Mouse (Mus musculus) lung, adult 18-20 months (tissue): Measurements from ENCODE around the gene Mrps18b.
A peak's percentile ranks its signal among the peaks of the same experiment; 100 is the strongest.
"Not testable (repeated sequence)": the region's sequence is repeated elsewhere in the genome, so short reads cannot be mapped to it uniquely, and the experiment has no call there.

ENCODE experiments used
- DNase-seq, 2 experiments: peaks; one replicate each; pipeline ENCODE4 v3.0.0; 2022; ENCODE audit warnings: mixed read lengths in 2 of 2

Mrps18b gene

GRCm38 (mm10) chr17:35916297-35917142 is at the start of gene Mrps18b, which contains the start of gene Ppp1r10:
Mrps18b (minus strand) TSS chr17:35916389.
Ppp1r10 (plus strand) TSS chr17:35916434.
- peak; percentile 100 for DNase-seq

DNA sequence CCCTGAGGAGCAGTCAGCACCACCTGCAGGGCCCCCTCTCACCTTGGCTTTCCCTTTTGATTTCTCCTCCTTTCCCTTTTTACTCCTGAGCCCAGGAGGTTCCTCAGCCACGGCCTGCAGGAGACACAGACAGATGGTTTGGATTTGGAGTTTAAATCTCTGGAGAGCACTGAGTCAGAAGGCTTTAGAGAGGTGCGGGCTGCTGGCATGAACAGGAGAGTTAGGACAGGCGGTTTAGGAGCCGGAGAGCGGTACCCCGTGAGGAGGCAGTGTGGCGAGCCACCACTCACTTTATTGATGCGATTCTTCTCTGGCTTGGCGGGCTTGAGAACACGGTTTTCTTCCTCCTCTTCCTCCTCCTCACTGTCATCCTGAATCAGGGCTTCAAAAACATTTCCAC is 47.1 kb upstream of the Mrps18b start:
- no peak for DNase-seq

DNA sequence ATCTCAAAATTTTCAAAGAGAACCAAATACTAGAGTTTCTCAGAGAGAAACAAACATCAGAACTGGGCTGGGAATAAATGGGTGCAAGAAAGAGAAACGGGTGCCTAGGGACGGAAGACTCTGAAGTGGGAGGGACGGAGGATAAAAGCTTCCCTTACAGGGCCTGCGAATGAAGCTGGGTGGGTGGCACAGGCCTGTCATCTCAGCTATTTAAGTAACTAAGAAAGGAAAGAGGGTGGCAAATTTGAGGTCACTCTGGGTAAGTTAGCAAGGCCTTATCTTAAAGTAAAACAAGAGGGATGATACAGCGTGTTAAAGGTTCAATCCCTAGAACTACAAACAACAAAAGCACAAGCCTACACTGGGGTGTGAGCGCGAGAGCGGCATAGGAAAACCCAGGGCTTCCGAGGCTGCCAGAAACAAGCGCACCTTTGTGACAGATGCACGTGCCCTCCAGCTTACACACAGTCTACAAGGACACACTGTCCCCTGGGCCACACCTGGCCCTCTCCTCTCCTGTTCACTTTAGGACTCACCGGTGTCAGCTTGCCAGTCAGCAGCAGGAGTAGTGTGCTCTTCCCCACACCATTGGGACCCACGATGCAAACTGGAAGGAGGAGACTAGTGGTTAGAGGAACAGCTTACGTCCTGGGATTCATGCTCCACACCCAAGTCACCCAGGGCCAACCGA is 42.5 kb upstream of the Mrps18b start:
- no peak for DNase-seq

DNA sequence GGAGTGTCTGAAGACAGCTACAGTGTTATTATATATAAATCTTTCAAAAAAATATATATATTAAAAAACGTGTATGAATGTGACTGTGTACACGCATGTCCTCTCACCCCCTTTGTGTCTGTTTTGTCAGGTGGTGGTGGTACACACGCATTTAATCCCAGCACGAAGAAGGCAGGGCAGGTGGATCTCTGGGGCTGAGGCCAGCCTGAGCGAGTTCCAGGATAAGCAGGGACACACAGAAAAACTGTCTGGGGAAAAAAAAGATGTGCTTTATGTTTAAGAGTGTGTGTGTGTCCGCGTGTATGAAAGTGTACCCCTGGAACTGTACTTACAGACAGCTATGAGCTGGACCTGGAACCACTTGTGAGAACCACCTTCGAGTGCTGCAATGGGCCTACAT is 38.5 kb upstream of the Mrps18b start:
- DNase-seq = no peak

GRCm38 (mm10) chr17:35952559-35952958 is 36.4 kb upstream of the Mrps18b start:
- DNase-seq = not testable (repeated sequence)

DNA sequence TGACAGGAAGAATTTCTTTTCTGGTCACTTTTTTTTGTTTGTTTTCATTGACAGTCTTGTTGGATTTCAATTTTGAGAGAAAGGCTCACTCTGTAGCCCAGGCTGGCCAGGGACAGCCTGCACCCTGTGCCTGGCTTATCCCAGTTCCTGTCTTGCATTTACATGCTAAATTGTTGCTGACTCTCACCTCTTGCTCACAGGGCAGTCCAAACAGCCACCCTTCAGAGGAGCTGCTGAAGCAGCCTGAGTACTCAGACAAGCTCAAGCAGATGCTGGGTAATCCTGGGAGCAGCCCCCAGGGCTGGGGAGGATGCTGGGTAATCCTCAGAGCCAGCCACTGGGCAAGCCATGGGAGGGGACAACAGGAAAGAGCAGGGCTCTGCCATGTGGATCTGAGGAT is 34.8 kb upstream of the Mrps18b start:
- not testable (repeated sequence) for DNase-seq

- DNase-seq = no peak
These were observed 23.8 kb upstream of the Mrps18b start for GRCm38 (mm10) chr17:35939941-35940340.

GRCm38 (mm10) chr17:35939108-35939507 is 22.9 kb upstream of the Mrps18b start:
- DNase-seq = no peak

GRCm38 (mm10) chr17:35937700-35938348 is 21.6 kb upstream of the Mrps18b start:
- DNase-seq = peak; percentile 46 to 53

GRCm38 (mm10) chr17:35935763-35936162 is 19.6 kb upstream of the Mrps18b start:
- DNase-seq = not testable (repeated sequence)

GRCm38 (mm10) chr17:35932608-35933007 is 16.4 kb upstream of the Mrps18b start:
- DNase-seq = no peak

GRCm38 (mm10) chr17:35930627-35931026 is 14.4 kb upstream of the Mrps18b start:
- no peak for DNase-seq

DNA sequence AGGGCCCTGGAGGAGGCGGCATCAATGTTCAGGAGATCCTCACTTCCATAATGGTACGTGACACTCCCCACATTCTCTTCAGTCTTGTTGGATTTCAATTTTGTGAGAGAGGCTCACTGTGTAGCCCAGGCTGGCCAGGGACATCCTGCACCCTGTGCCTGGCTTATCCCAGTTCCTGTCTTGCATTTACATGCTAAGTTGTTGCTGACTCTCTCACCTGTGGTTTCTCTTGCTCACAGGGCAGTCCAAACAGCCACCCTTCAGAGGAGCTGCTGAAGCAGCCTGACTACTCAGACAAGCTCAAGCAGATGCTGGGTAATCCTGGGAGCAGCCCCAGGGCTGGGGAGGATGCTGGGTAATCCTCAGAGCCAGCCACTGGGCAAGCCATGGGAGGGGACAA is 13.3 kb upstream of the Mrps18b start:
- DNase-seq = no peak

DNA sequence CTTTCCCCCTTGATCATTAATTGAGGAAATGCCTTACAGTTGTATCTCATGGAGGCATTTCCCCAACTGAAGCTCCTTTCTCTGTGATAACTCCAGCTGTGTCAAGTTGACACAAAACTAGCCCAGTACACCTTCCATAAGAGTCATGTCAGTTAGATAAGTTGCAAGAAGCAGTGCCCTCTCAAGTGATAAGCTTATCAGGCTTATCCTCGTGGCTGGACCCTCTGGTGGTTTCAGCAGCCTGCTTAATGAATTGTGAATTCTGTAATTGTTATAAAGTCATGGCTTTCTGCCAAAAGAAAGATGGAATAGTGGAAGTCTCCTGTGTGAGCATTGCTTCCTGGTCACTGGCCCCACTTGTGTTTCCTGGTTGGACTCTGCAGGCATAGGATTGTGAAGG is 11.3 kb upstream of the Mrps18b start:
- DNase-seq = no peak

GRCm38 (mm10) chr17:35923281-35923680 is 7.1 kb upstream of the Mrps18b start:
- no peak for DNase-seq

DNA sequence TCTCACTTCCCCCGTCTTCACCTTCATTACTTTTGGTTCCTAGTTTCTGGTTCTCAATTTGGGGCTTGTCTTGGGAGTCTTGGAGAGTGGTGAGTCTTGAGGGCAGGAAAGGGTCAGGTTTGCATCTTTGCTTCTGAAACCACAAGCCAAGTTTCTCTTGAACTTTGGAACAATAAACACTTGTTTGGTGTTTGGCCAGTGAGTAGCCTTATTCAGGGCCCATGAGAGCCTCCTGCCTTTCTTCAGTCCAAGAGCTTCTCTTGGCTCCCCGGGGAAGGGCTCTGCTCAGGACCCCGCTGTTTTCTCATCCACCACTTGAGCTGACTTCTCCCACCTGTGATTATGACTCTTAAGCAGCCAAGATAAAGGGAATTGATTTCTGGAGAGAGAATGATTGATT is 6.4 kb upstream of the Mrps18b start:
- peak in 1 of 2 experiments; percentile 32 for DNase-seq

DNA sequence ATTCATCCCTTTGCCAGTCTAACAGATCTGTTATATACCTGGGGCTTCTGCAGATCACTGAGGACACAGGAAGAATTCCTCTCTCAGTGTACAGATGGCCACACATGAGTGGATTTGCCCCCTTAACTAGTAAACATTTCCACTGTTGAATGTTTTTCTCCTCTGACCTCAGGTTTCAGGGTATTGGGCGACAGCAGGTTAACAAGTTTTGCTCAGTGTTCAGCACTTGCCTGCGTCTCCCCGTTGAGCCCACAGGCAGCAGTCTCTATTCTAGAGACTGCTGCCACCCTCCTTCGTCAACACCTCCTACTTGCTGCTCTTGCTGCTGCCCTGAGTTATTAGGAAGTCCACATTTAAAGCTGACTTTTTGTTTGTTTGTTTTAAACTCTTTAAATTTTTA is 5.5 kb upstream of the Mrps18b start:
- no peak for DNase-seq

DNA sequence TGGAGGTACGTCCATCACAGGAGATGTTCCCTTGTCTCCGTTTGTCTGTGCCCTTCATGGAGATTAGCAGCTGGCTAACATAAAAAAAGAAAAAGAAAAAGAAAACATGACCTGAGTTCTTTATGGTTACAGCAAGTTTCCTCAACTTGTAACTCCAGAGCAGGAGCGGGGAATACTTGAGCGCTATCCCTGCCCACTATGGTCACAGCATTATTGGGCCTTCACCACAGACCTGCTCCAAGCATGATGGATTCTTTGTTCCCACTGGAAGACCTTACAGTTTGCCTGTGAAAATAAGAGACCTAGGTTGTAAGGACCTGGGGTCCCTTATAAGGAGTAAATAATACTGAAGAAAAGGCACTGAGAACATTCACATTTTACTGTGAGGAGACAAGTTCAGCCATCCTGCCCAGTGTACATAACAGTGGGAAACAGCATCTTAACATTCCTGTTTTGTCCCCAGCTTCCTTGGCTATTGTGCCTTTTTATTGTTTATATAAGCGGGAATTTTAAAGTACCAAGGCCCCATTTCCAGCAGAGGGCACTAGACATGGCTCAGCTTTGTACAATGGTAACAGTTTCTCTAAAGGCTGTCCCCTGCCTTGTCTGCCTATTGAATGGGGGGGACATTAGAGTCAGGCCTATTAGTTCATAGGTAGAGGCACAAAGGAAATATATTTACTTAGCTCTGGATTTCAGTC is 4.8 kb upstream of the Mrps18b start:
- DNase-seq = peak in 1 of 2 experiments; percentile 59

DNA sequence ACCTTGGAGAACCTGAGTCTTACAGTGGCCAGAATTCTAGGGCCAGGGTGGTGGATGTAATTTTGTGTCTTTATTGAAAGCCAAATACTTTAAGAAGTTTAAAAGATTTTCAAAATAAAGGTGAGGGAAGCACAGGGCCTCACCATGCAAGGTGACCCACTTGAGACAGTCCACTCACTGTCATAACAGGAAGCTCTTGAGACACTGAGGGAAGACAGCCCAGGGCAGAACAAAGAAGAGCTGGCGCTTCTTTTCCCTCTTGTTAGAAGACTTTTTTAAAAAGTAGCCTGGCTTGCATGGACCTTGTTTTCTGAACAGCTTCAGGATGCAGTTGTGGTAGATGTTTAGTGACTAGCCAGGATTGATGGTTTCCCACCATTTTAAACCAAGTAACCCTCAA is 4.2 kb upstream of the Mrps18b start:
- DNase-seq = no peak

- DNase-seq = no peak
These were observed 3.7 kb upstream of the Mrps18b start for GRCm38 (mm10) chr17:35919864-35920301.

DNA sequence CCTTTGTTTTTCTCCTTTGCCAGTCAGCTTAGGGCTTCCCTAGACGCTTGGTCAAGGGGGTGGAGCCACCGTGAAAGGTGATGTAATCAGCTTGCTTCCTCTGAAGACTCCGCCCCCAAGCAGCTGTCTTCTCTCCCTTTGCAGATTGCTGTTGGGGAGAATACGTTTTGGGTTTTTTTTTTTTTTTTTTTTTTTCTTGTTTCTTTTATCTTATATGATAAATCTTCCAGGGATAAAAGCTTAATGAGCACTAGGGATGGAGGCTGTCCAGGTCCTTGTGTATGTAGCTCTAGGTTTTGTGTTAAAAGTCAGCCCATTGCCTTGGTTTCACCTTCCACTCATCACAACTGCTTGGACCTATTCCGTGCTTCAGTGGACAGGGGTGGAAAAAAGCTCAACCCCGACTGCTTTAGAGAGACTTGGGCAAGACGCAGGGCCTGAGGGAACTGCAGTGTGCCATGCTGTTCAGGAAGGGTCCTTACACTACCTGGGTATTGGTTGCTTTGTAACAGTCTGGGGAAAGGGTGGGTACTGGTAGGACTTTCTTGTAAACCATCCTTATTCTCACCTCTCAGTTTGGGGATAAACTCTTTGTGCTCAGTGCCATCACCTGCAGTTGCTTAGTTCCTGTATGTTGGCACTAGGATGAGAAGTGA is 3.0 kb upstream of the Mrps18b start:
- peak; percentile 97 to 98 for DNase-seq
